Mouse (Mus musculus): Measurements from ENCODE around the gene Gm3424. TPM values are rescaled to one million over a fixed set of nuclear protein-coding genes. Genes with fewer than 3 reads are reported as not detected.
"Not testable (repeated sequence)": the region's sequence is repeated elsewhere in the genome, so short reads cannot be mapped to it uniquely, and the experiment has no call there.

The Gm3424 gene
- total RNA-seq (2021): not detected

- not testable (repeated sequence) for DNase-seq
These were observed at the start of gene Gm3424 for GRCm38 (mm10) chr14:5830229-5830628. TSS of gene Gm3424 (minus strand) at chr14:5830329.

GRCm38 (mm10) chr14:5879791-5880190, 49.7 kb upstream of the Gm3424 start:
- not testable (repeated sequence) for DNase-seq

GRCm38 (mm10) chr14:5879136-5879535, 49.0 kb upstream of the Gm3424 start:
- DNase-seq: peak in 1 of 2 experiments; percentile 18

GRCm38 (mm10) chr14:5855911-5856310, 25.8 kb upstream of the Gm3424 start:
- not testable (repeated sequence) for DNase-seq

- DNase-seq: not testable (repeated sequence)
These were observed 17.3 kb downstream of the Gm3424 start for GRCm38 (mm10) chr14:5812699-5813356.

- not testable (repeated sequence) for DNase-seq
These were observed 22.2 kb downstream of the Gm3424 start, which contains the start of gene Gm3383 for GRCm38 (mm10) chr14:5807882-5808281. TSS of gene Gm3383 (minus strand) at chr14:5807982.

Other genes with a start within 250 kb of the Gm3424 start
- not detected for gene Gm8265, start 197.3 kb downstream of the Gm3424 start, total RNA-seq (2021)
- not detected for gene Gm9603, start 142.9 kb downstream of the Gm3424 start, total RNA-seq (2021)
- gene Gm3373, start 88.8 kb downstream of the Gm3424 start, total RNA-seq (2021): 1 to 10 TPM in 1 of 2 experiments, under 1 TPM in 1; 0.56 to 1.1 TPM
- 1 to 10 TPM; 3.3 to 3.8 TPM for gene Gm3383, start 22.3 kb downstream of the Gm3424 start, total RNA-seq (2021)
- gene Gm8237, start 50.1 kb upstream of the Gm3424 start, total RNA-seq (2021): 1 to 10 TPM; 1.0 to 1.1 TPM
- gene Gm3248, start 131.4 kb upstream of the Gm3424 start, total RNA-seq (2021): 1 to 10 TPM; 1.0 to 1.5 TPM
- not detected for gene Gm3453, start 148.8 kb upstream of the Gm3424 start, total RNA-seq (2021)
- not detected for gene Gm6337, start 227.9 kb upstream of the Gm3424 start, total RNA-seq (2021)